Mouse (Mus musculus): ENCODE results near the gene Luc7l3. TPM values are rescaled to one million over a fixed set of nuclear protein-coding genes. Genes with fewer than 3 reads are reported as not detected.
A peak's percentile ranks its signal among the peaks of the same experiment; 100 is the strongest.

Gene Luc7l3
- polyA plus RNA-seq, 1 experiment: 5.2 TPM

DNA sequence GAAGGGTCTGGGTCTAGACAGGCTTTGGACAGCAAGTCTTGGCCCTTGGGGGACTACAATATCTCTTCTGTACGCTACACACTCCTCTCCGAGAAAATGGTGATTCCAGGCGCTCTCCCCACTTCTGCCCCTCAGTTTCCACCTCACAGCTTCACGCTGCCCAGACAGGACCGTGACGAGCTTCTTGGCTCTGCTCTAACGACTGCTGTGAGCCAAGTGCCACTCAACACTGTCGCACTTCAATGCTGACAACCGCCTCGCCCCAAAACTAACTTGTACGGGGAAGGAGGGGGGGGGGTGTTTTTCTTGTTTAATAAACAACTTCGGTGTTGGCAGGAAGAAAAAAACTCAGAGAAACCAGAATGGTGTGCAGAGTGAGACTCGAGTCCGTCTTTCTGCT, 63.8 kb downstream of the Luc7l3 start:
- Histone ChIP-seq H3K4me3 (replicated peaks) (no peak overlapping the region), H3K9me3 (ENCODE audit: control insufficient read depth, low read length) (peaks cover 6% of the 10 kb centered on the region), H3K27me3 (ENCODE audit: control insufficient read depth) (peaks cover 19% of the 10 kb centered on the region), H3K4me1 (ENCODE audit: control insufficient read depth) (peaks cover 43% of the 10 kb centered on the region), H3K36me3 (ENCODE audit: control insufficient read depth) (no peaks in the 10 kb centered on the region; the same call in 1 of the 2 replicates)
- TF ChIP-seq GATA1 (IDR thresholded peaks at IDR 0.05; ENCODE audit: low read length): no peak
- no peak for TF ChIP-seq TAL1 (IDR thresholded peaks at IDR 0.05; ENCODE audit: low read length)

DNA sequence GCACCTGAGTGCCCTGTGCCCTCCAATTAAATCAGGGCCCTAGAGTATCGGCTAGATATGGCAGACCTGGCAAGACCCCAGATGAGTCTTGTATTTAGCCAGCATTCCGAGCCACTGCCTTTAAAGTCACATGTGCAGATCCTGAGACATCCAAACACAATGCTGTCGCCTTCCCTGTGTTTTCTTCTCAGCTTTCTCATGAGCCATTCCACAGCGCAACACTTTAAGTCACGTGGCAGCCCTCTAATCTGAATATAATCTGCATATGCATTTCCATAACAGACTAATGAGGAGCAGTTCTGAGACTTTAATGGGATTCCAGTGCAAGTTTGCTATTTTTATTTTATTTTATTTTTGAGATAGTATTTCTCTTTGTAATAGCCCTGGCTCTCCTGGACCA, 66.1 kb downstream of the Luc7l3 start:
- Histone ChIP-seq H3K4me1 (ENCODE audit: control insufficient read depth) (peaks cover 22% of the 10 kb centered on the region), H3K4me3 (replicated peaks) (no peak overlapping the region), H3K27me3 (ENCODE audit: control insufficient read depth) (peaks cover 26% of the 10 kb centered on the region), H3K9me3 (ENCODE audit: control insufficient read depth, low read length) (peaks cover 6% of the 10 kb centered on the region), H3K36me3 (ENCODE audit: control insufficient read depth) (no peaks in the 10 kb centered on the region)
- TF ChIP-seq GATA1 (IDR thresholded peaks at IDR 0.05; ENCODE audit: low read length): no peak
- no peak for TF ChIP-seq TAL1 (IDR thresholded peaks at IDR 0.05; ENCODE audit: low read length)

DNA sequence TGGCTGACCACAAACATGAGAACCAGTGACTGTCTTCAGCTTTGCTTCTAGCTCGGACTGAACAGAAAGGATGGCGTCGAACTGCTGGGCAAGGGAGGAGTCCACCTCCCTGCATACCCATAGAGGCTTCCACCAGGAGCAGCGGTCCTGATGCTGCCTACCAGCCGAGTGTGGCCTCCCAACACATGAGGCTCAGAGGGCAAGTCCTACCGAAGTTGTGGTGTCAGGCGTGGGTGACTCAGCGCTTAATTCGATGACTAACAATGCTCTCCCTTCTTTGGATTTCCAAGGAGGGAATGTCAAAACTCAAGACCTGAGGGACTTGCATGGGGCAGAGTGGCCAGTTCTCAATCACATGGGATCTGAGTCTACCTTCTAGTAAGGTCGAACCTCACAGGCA, 68.1 kb downstream of the Luc7l3 start:
- TF ChIP-seq GATA1 (IDR thresholded peaks at IDR 0.05; ENCODE audit: low read length) (no peak), TAL1 (IDR thresholded peaks at IDR 0.05; ENCODE audit: low read length) (no peak)
- H3K4me1 ChIP-seq (ENCODE audit: control insufficient read depth): peaks cover 10% of the 10 kb centered on the region
- no peaks in the 10 kb centered on the region for H3K36me3 ChIP-seq (ENCODE audit: control insufficient read depth)
- H3K9me3 ChIP-seq (ENCODE audit: control insufficient read depth, low read length): peaks cover 4% of the 10 kb centered on the region; the same call in 1 of the 2 replicates
- H3K27me3 ChIP-seq (ENCODE audit: control insufficient read depth): peaks cover 35% of the 10 kb centered on the region
- H3K4me3 ChIP-seq (replicated peaks): no peak overlapping the region

DNA sequence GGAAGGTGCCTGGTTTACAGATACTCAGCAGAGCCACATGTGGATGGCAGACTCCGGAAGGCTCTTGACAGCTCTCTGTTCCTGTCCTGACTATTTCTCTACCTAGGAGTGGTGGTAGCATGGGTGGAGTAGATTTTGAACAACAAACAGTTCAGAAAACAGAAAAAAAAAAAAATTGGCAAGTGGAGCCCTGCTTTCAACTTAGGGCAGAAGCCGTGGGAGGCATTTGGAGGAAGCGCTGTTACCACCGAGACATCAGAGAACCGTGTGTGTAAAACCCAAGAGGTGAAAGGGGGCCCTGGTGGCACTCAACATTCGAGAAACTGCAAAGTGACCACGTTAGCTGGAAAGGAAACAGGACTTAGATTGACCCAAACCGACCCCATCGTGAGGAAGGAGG, 68.6 kb downstream of the Luc7l3 start:
- H3K36me3 ChIP-seq (ENCODE audit: control insufficient read depth): no peaks in the 10 kb centered on the region
- peaks cover 4% of the 10 kb centered on the region; the same call in 1 of the 2 replicates for H3K9me3 ChIP-seq (ENCODE audit: control insufficient read depth, low read length)
- H3K4me1 ChIP-seq (ENCODE audit: control insufficient read depth): peaks cover 10% of the 10 kb centered on the region
- no peak overlapping the region for H3K4me3 ChIP-seq (replicated peaks)
- no peak for TF ChIP-seq GATA1 (IDR thresholded peaks at IDR 0.05; ENCODE audit: low read length)
- TF ChIP-seq TAL1 (IDR thresholded peaks at IDR 0.05; ENCODE audit: low read length): no peak
- peaks cover 38% of the 10 kb centered on the region for H3K27me3 ChIP-seq (ENCODE audit: control insufficient read depth)

- H3K4me3 ChIP-seq (replicated peaks): no peak overlapping the region
- H3K36me3 ChIP-seq (ENCODE audit: control insufficient read depth): no peaks in the 10 kb centered on the region
- peaks cover 40% of the 10 kb centered on the region for H3K27me3 ChIP-seq (ENCODE audit: control insufficient read depth)
- TF ChIP-seq TAL1 (IDR thresholded peaks at IDR 0.05; ENCODE audit: low read length) (no peak), GATA1 (IDR thresholded peaks at IDR 0.05; ENCODE audit: low read length) (no peak)
- H3K9me3 ChIP-seq (ENCODE audit: control insufficient read depth, low read length): no peaks in the 10 kb centered on the region
- H3K4me1 ChIP-seq (ENCODE audit: control insufficient read depth): peaks cover 13% of the 10 kb centered on the region
These were observed 75.1 kb downstream of the Luc7l3 start for GRCm38 (mm10) chr11:94246789-94247061.

- Histone ChIP-seq H3K4me1 (ENCODE audit: control insufficient read depth) (peaks cover 13% of the 10 kb centered on the region), H3K36me3 (ENCODE audit: control insufficient read depth) (no peaks in the 10 kb centered on the region), H3K27me3 (ENCODE audit: control insufficient read depth) (peaks cover 44% of the 10 kb centered on the region), H3K4me3 (replicated peaks) (no peak within 1 kb of the TSS), H3K9me3 (ENCODE audit: control insufficient read depth, low read length) (no peaks in the 10 kb centered on the region)
- TF ChIP-seq TAL1 (IDR thresholded peaks at IDR 0.05; ENCODE audit: low read length): no peak
- TF ChIP-seq GATA1 (IDR thresholded peaks at IDR 0.05; ENCODE audit: low read length): no peak
These were observed 75.6 kb downstream of the Luc7l3 start, which contains the start of gene Wfikkn2 for GRCm38 (mm10) chr11:94245955-94246788. TSS of gene Wfikkn2 (minus strand) at chr11:94246005.

- peaks cover 52% of the 10 kb centered on the region for H3K27me3 ChIP-seq (ENCODE audit: control insufficient read depth)
- H3K4me3 ChIP-seq (replicated peaks): no peak overlapping the region
- no peaks in the 10 kb centered on the region for H3K9me3 ChIP-seq (ENCODE audit: control insufficient read depth, low read length)
- no peaks in the 10 kb centered on the region for H3K36me3 ChIP-seq (ENCODE audit: control insufficient read depth)
- H3K4me1 ChIP-seq (ENCODE audit: control insufficient read depth): peaks cover 13% of the 10 kb centered on the region
- TF ChIP-seq TAL1 (IDR thresholded peaks at IDR 0.05; ENCODE audit: low read length) (no peak), GATA1 (IDR thresholded peaks at IDR 0.05; ENCODE audit: low read length) (no peak)
These were observed 77.4 kb downstream of the Luc7l3 start for GRCm38 (mm10) chr11:94244385-94244784.

DNA sequence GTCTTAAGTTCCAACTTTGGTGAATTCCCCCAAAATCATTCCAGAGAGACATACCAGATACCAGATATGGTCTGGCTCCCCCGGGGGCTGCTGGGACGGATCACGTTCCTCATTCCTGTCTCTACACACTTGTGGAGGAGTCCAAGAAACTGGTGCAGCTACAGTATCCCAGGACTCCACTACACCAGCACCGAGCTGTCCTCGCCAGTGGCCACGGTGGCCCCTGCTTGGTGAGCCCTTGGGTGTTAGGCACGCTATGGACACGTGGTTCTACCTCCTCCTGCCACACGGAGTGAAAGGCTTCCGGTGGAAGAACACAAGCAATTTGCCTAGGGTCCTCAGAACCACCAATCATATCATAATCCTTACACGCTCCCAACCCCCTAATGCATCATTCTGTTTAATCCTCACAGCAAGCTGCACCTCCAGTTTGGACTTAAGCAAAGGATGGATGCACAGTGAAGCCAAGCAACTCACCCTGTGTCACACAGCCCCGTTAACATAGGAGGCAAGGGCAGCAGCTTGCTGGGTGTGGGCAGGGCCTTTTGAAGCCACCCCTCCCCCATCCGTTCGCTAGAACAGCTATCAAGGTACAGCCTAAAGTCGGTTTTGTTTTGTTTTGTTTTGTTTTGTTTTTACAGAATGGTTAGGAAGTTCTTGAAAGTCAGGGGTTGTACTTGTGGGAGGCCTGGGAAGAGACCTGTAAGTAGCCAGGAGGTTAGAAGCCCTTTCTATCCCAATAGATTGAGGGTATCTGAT, 78.2 kb downstream of the Luc7l3 start:
- TF ChIP-seq GATA1 (IDR thresholded peaks at IDR 0.05; ENCODE audit: low read length): no peak
- TF ChIP-seq TAL1 (IDR thresholded peaks at IDR 0.05; ENCODE audit: low read length): no peak
- H3K4me3 ChIP-seq (replicated peaks): no peak overlapping the region
- H3K27me3 ChIP-seq (ENCODE audit: control insufficient read depth): peaks cover 46% of the 10 kb centered on the region

GRCm38 (mm10) chr11:94242760-94243421, 78.9 kb downstream of the Luc7l3 start:
- Histone ChIP-seq H3K4me1 (ENCODE audit: control insufficient read depth) (peaks cover 13% of the 10 kb centered on the region), H3K36me3 (ENCODE audit: control insufficient read depth) (no peaks in the 10 kb centered on the region), H3K9me3 (ENCODE audit: control insufficient read depth, low read length) (no peaks in the 10 kb centered on the region), H3K4me3 (replicated peaks) (peak overlapping the region; percentile 32), H3K27me3 (ENCODE audit: control insufficient read depth) (peaks cover 43% of the 10 kb centered on the region)
- no peak for TF ChIP-seq TAL1 (IDR thresholded peaks at IDR 0.05; ENCODE audit: low read length)
- no peak for TF ChIP-seq GATA1 (IDR thresholded peaks at IDR 0.05; ENCODE audit: low read length)

More for the DNA sequence above, 78.2 kb downstream of the Luc7l3 start:
- Histone ChIP-seq H3K4me1 (ENCODE audit: control insufficient read depth) (peaks cover 13% of the 10 kb centered on the region), H3K9me3 (ENCODE audit: control insufficient read depth, low read length) (no peaks in the 10 kb centered on the region), H3K36me3 (ENCODE audit: control insufficient read depth) (no peaks in the 10 kb centered on the region)

Data from erythroblast, embryonic 14.5 days (primary cell).